Mouse (Mus musculus) cerebellum, postnatal 25 days (tissue): ENCODE measurements around the gene Pnma1.
A peak's percentile ranks its signal among the peaks of the same experiment; 100 is the strongest.

Experiments
- DNase-seq, 2 experiments: peaks; one replicate each; pipeline ENCODE4 v3.0.0; 2021; ENCODE audit warnings: mixed read lengths in 2 of 2

Gene Pnma1

DNA sequence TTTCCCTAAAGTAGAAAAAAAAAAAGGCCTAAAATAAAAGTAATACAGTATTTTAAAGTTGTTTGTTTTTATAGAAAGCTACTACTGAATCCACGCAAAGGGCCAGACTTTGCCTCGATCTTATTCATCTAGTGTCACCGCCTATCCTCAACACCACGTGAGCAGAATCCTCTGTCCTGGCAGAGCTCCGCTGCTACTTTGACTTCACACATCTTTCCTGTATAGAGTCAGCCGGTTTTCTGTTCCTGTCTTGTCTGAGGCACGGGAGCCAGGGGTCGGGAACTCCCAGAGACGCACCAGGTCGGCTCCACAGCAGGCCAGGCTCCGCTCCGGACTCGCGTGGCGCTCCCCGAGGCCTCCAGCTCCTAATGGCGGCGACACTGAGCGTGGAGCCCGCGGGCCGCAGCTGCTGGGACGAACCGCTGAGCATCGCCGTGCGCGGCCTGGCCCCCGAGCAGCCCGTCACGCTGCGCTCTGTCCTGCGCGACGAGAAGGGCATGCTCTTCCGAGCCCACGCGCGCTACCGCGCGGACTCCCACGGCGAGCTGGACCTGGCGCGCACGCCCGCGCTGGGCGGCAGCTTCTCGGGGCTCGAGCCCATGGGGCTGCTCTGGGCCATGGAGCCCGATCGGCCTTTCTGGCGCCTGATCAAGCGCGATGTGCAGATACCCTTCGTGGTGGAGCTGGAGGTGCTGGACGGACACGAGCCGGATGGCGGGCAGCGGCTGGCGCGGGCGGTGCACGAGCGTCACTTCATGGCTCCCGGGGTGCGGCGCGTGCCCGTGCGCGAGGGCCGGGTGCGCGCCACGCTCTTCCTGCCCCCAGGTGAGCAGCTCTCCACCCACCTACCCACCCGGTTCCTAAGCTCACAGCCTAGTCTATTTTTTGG lies 47.4 kb downstream of the Pnma1 start, which contains the start of gene Acot6:
Gene Acot6, plus strand, starts transcription at position 51 of the 889 bp plus-strand sequence.
- DNase-seq = peak; percentile 67 to 69

DNA sequence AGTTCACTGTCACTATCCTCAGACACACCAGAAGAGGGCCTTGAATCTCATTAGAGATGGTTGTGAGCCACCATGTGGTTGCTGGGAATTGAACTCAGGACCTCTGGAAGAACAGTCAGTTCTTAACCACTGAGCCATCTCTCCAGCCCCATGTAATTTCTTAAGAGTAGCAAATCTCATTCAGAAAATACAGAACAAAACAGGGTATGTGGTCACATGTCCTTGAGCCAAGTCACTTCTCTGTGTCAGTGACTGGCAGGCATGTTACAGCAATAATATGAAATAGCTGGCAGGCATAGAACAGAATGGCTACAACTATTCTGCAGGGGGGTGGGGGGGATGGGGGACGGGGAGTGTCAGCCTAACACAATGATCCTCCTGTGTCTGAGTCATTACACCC lies 48.2 kb downstream of the Pnma1 start:
- DNase-seq = no peak

DNA sequence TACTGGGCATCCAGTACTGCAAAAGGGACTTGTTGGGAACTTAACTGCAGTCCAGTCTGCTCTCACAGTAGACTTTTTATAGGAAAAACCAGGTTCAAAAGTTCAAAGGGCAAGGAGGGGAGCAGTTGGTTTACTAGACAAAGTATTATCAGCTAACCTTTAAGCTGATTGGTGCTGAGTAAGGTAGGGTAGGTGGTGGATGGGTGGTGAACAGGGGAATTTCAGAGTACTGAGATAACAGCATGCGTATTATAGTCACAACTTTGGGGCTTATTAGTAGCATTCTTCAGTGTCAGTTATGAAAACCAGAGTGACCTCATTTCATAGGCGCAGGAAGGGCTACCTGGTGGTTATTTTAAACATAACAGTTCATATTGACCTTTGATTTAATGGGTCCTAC lies 48.7 kb downstream of the Pnma1 start:
- DNase-seq = no peak
